Comparison of ENCODE assay signal across 12 mouse cellular contexts in genomic region chr10:111510798-111511197, GRCm38 (mm10). TPM values are rescaled to one million over a fixed set of nuclear protein-coding genes. Genes with fewer than 3 reads are reported as not detected.
DNase-seq lines count a peak whose midpoint lies in the region; ATAC-seq and TF ChIP-seq lines count a peak whose summit lies in the region.
"Had no signal": no experiment of that assay in that cellular context is flagged by ENCODE, and none has a peak within 500 bp of the region (broad histone marks: within the 10 kb centered on the region; RNA-seq: fewer than 3 reads in every experiment).

No protein-coding gene starts in this region.

- no peak overlapping the region for H3K4me3 ChIP-seq in hindbrain, embryonic 16.5 days (ENCODE audit: low read length)
- no peak overlapping the region for H3K4me3 ChIP-seq in hindbrain, embryonic 13.5 days
- H3K4me3 ChIP-seq in lung, embryonic 15.5 days: no peak overlapping the region
- no peak overlapping the region for H3K4me3 ChIP-seq in lung, adult 2 months (replicated peaks; ENCODE audit: extremely low read depth, low read depth, low read length)
- H3K4me3 ChIP-seq in stomach, embryonic 14.5 days (ENCODE audit: low read depth, low read length): no peak overlapping the region
- H3K4me3 ChIP-seq: limb, embryonic 13.5 days; midbrain, embryonic 12.5 days had no signal

- WGBS in hindbrain, embryonic 16.5 days: 58% methylated on average over 7 of the region's 7 CpGs
- 55% methylated on average over 7 of the region's 7 CpGs for WGBS in hindbrain, embryonic 13.5 days
- 8% methylated on average over 7 of the region's 7 CpGs for WGBS in lung, embryonic 15.5 days
- WGBS in lung, adult 2 months: 24% methylated on average over 7 of the region's 7 CpGs
- 25% methylated on average over 7 of the region's 7 CpGs for WGBS in stomach, embryonic 14.5 days

- no peaks in the 10 kb centered on the region for H3K9me3 ChIP-seq in hindbrain, embryonic 16.5 days (ENCODE audit: control insufficient read depth, low read length)
- H3K9me3 ChIP-seq in hindbrain, embryonic 13.5 days: no peaks in the 10 kb centered on the region
- no peaks in the 10 kb centered on the region for H3K9me3 ChIP-seq in lung, embryonic 15.5 days
- H3K9me3 ChIP-seq in stomach, embryonic 14.5 days (ENCODE audit: control insufficient read depth, low read depth, low read length): no peaks in the 10 kb centered on the region
- H3K9me3 ChIP-seq: limb, embryonic 13.5 days; midbrain, embryonic 12.5 days had no signal

- no peak overlapping the region for H3K9ac ChIP-seq in hindbrain, embryonic 16.5 days (ENCODE audit: low read depth, low read length)
- no peak overlapping the region for H3K9ac ChIP-seq in hindbrain, embryonic 13.5 days
- no peak overlapping the region for H3K9ac ChIP-seq in lung, embryonic 15.5 days
- no peak overlapping the region for H3K9ac ChIP-seq in stomach, embryonic 14.5 days (replicated peaks; ENCODE audit: low read depth, low read length)
- H3K9ac ChIP-seq: limb, embryonic 13.5 days; midbrain, embryonic 12.5 days had no signal

- peak overlapping the region; percentile 23 for H3K27ac ChIP-seq in hindbrain, embryonic 16.5 days (ENCODE audit: low read depth, low read length)
- no peak overlapping the region for H3K27ac ChIP-seq in hindbrain, embryonic 13.5 days
- peak overlapping the region; percentile 94 for H3K27ac ChIP-seq in lung, embryonic 15.5 days
- H3K27ac ChIP-seq in stomach, embryonic 14.5 days (ENCODE audit: low read length): peak overlapping the region; percentile 39; the same call in 1 of the 2 replicates
- H3K27ac ChIP-seq: hindbrain, postnatal 0 days; limb, embryonic 13.5 days; midbrain, embryonic 12.5 days had no signal

- H3K36me3 ChIP-seq in hindbrain, embryonic 16.5 days (ENCODE audit: control insufficient read depth, insufficient read depth, low read length): no peaks in the 10 kb centered on the region
- no peaks in the 10 kb centered on the region for H3K36me3 ChIP-seq in hindbrain, embryonic 13.5 days
- no peaks in the 10 kb centered on the region for H3K36me3 ChIP-seq in lung, embryonic 15.5 days
- peaks cover 5% of the 10 kb centered on the region; the same call in 1 of the 2 replicates for H3K36me3 ChIP-seq in stomach, embryonic 14.5 days (ENCODE audit: control insufficient read depth, insufficient read depth, low read length)
- H3K36me3 ChIP-seq: limb, embryonic 13.5 days; midbrain, embryonic 12.5 days had no signal

- TF ChIP-seq POLR2A in lung, adult 2 months (IDR thresholded peaks at IDR 0.05; ENCODE audit: borderline replicate concordance, extremely low read depth, low read depth, low read length): no peak

- DNase-seq in lung, adult 2 months: no peak
- peak; percentile 34 for DNase-seq in adrenal gland, adult 8-10 months
- DNase-seq in right cerebral cortex, adult 18-20 months: no peak
- DNase-seq: cerebellum, postnatal 10 days; heart, postnatal 10 days had no signal

- H3K4me1 ChIP-seq in hindbrain, embryonic 16.5 days (ENCODE audit: control insufficient read depth, insufficient read depth, low read depth, low read length): peaks cover 9% of the 10 kb centered on the region
- H3K4me1 ChIP-seq in hindbrain, embryonic 13.5 days (replicated peaks): peaks cover 27% of the 10 kb centered on the region
- H3K4me1 ChIP-seq in lung, embryonic 15.5 days: peaks cover 46% of the 10 kb centered on the region
- peaks cover 13% of the 10 kb centered on the region for H3K4me1 ChIP-seq in lung, adult 2 months (ENCODE audit: control insufficient read depth, insufficient read depth, low read length)
- peaks cover 20% of the 10 kb centered on the region for H3K4me1 ChIP-seq in stomach, embryonic 14.5 days (ENCODE audit: control insufficient read depth, insufficient read depth, low read length)

- ATAC-seq in hindbrain, embryonic 16.5 days: no peak
- no peak for ATAC-seq in hindbrain, embryonic 13.5 days (ENCODE audit: low FRiP score)
- no peak for ATAC-seq in lung, embryonic 15.5 days (ENCODE audit: borderline replicate concordance, extremely low read depth, low FRiP score, low TSS enrichment)
- ATAC-seq in stomach, embryonic 14.5 days (ENCODE audit: insufficient number of reproducible peaks, insufficient read depth, low FRiP score, low read depth): no peak
- ATAC-seq: hindbrain, postnatal 0 days had no signal

- no peaks in the 10 kb centered on the region for H3K27me3 ChIP-seq in hindbrain, embryonic 16.5 days (replicated peaks; ENCODE audit: control insufficient read depth, insufficient read depth, low read length)
- H3K27me3 ChIP-seq in hindbrain, embryonic 13.5 days: no peaks in the 10 kb centered on the region
- no peaks in the 10 kb centered on the region for H3K27me3 ChIP-seq in lung, embryonic 15.5 days
- H3K27me3 ChIP-seq in stomach, embryonic 14.5 days (ENCODE audit: control insufficient read depth, insufficient read depth, low read length): no peaks in the 10 kb centered on the region
- H3K27me3 ChIP-seq: limb, embryonic 13.5 days had no signal

- no peak overlapping the region for H3K4me2 ChIP-seq in hindbrain, embryonic 16.5 days (ENCODE audit: low read length)
- H3K4me2 ChIP-seq in hindbrain, embryonic 13.5 days: no peak overlapping the region
- no peak overlapping the region; the same call in 1 of the 2 replicates for H3K4me2 ChIP-seq in lung, embryonic 15.5 days
- H3K4me2 ChIP-seq in stomach, embryonic 14.5 days (replicated peaks; ENCODE audit: low read depth, low read length): no peak overlapping the region
- H3K4me2 ChIP-seq: midbrain, embryonic 12.5 days had no signal

- TF ChIP-seq CTCF in lung, adult 2 months (IDR thresholded peaks at IDR 0.05; ENCODE audit: insufficient read depth, low read length): no peak

RNA-seq across cellular contexts. Expression of gene Phlda1, which starts 4.7 kb away (rescaled TPM):
- polyA plus RNA-seq in hindbrain, embryonic 16.5 days (2015; fragmentation: Nextera tagmentation; extraction: Ambion mirVana): 54.4 and 54.8 TPM in 2 replicates
- polyA plus RNA-seq in hindbrain, embryonic 13.5 days (2015; fragmentation: Nextera tagmentation; extraction: Ambion mirVana): 65.6 and 70.9 TPM in 2 replicates
- polyA plus RNA-seq in lung, embryonic 15.5 days (2015; fragmentation: Nextera tagmentation; extraction: Ambion mirVana): 113 and 116 TPM in 2 replicates
- polyA plus RNA-seq in lung, adult 2 months (2012; rRNA removed): 32.7 and 54.1 TPM in 2 replicates
- 100 to 1,000 TPM in 1 of 4 experiments, 10 to 100 TPM in 3; 57.2 to 195 (median 76.9) TPM for total RNA-seq in adrenal gland, adult 8-10 months (2022)
- 56.3 and 60.2 TPM in 2 replicates for polyA plus RNA-seq in stomach, embryonic 14.5 days (2014; fragmentation: Nextera tagmentation; extraction: Ambion mirVana)

RNA-seq across cellular contexts. Expression of gene Nap1l1, which starts 37.8 kb away (rescaled TPM):
- 147 and 161 TPM in 2 replicates for polyA plus RNA-seq in hindbrain, embryonic 16.5 days (2015; fragmentation: Nextera tagmentation; extraction: Ambion mirVana)
- 207 and 215 TPM in 2 replicates for polyA plus RNA-seq in hindbrain, embryonic 13.5 days (2015; fragmentation: Nextera tagmentation; extraction: Ambion mirVana)
- 252 and 267 TPM in 2 replicates for polyA plus RNA-seq in lung, embryonic 15.5 days (2015; fragmentation: Nextera tagmentation; extraction: Ambion mirVana)
- 10.8 and 20.7 TPM in 2 replicates for polyA plus RNA-seq in lung, adult 2 months (2012; rRNA removed)
- total RNA-seq in adrenal gland, adult 8-10 months (2022): 100 to 1,000 TPM; 120 to 143 (median 133) TPM
- polyA plus RNA-seq in stomach, embryonic 14.5 days (2014; fragmentation: Nextera tagmentation; extraction: Ambion mirVana): 272 and 277 TPM in 2 replicates
